Mouse (Mus musculus) embryonic fibroblast, embryonic 13.5 days (primary cell): ENCODE data around the gene Mtss1l.

ENCODE experiments used
- CTCF ChIP-seq: IDR thresholded peaks from 2 replicates; pipeline ENCODE4 v1.5.1; 2011; ENCODE audit warnings: mild to moderate bottlenecking, control low read depth, low read length, moderate library complexity, borderline replicate concordance; ENCODE audit not compliant: insufficient read depth
- POLR2A ChIP-seq: IDR thresholded peaks from 2 replicates; pipeline ENCODE4 v1.6.1; 2011; ENCODE audit warnings: low read depth, mild to moderate bottlenecking, control low read depth, low read length, moderate library complexity

- TF ChIP-seq CTCF (no peak), POLR2A (no peak)
Observed at GRCm38 (mm10) chr8:110751490-110751889, 30.2 kb downstream of the Mtss1l start.
